Mouse (Mus musculus) central nervous system, embryonic 14 days (tissue): ENCODE data around the gene Tas1r2. TPM values are rescaled to one million over a fixed set of nuclear protein-coding genes. Genes with fewer than 3 reads are reported as not detected.

ENCODE experiments used
- polyA plus RNA-seq: library from polyadenylated mRNA; depleted of rRNA; stranded (reverse); fragments of >200 nt; gene quantifications from 2 replicates; pipeline ENCODE4 v1.2.3, GENCODE M21; 2012; rRNA removed

Gene Tas1r2
- polyA plus RNA-seq, result 0.03 and 0.04 TPM in 2 replicates

DNA sequence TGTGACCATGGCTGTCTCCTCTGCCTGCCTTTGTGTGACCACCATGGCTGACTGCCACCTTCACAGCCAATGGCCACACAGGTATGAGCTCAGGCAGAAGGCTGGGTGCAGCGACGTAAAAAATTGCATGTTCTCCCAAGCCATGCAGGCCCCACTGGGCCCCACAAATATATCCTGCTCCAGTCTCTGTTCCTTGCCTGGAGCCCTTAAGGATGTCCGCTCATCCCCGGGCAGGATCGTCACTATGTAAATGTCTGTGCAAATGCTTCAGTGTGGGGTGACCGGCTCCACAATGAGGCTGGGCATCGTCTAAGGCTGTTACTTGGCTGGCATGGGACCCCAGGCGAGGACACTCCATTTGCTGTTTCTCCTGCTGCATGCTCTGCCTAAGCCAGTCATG is at the start of gene Tas1r2:
Gene Tas1r2, plus strand, starts transcription at position 301 of the 400 bp plus-strand sequence.

GRCm38 (mm10) chr4:139622373-139623282 is 30.7 kb upstream of the Tas1r2 start, which contains the start of gene Aldh4a1:
Aldh4a1 (plus strand) TSS chr4:139622866.

Other genes starting within 250 kb of the Tas1r2 start
- 6.5 and 8.8 TPM in 2 replicates for gene Iffo2, start 123.0 kb upstream of the Tas1r2 start, polyA plus RNA-seq
- 0.03 TPM in 1 of 2 replicates, not detected in the other for gene Gm21969, start 50.4 kb upstream of the Tas1r2 start, polyA plus RNA-seq
- 22.6 and 23.2 TPM in 2 replicates for gene Aldh4a1, start 30.7 kb upstream of the Tas1r2 start, polyA plus RNA-seq
- 5.1 and 7.6 TPM in 2 replicates for gene Pax7, start 180.0 kb downstream of the Tas1r2 start, polyA plus RNA-seq